Mouse (Mus musculus) bone marrow macrophage, adult 2 months (primary cell): Measurements from ENCODE around the gene Ccdc92b. TPM values are rescaled to one million over a fixed set of nuclear protein-coding genes. Genes with fewer than 3 reads are reported as not detected.

Experiments used
- H3K27ac ChIP-seq: 2 replicates; pipeline ENCODE4 v1.5.1; 2012; ENCODE audit warnings: low read depth, low read length; ENCODE audit not compliant: insufficient read depth
- H3K4me1 ChIP-seq: 2 replicates; pipeline ENCODE4 v1.6.1; 2012; ENCODE audit warnings: low read length; ENCODE audit not compliant: control insufficient read depth, insufficient read depth
- H3K4me3 ChIP-seq: 2 replicates; pipeline ENCODE4 v1.5.1; 2012; ENCODE audit warnings: mild to moderate bottlenecking, low read length, moderate library complexity; ENCODE audit not compliant: insufficient read depth
- CTCF ChIP-seq: IDR thresholded peaks from 2 replicates; pipeline ENCODE4 v1.5.1; 2012; ENCODE audit warnings: low read depth, mild to moderate bottlenecking, low read length, moderate library complexity
- POLR2A ChIP-seq: IDR thresholded peaks from 2 replicates; pipeline ENCODE4 v1.6.1; 2012; ENCODE audit warnings: mild to moderate bottlenecking, low read depth, low read length, borderline replicate concordance
- polyA plus RNA-seq: library from polyadenylated mRNA; stranded (reverse); fragments of >200 nt; gene quantifications from 2 replicates; pipeline ENCODE4 v1.2.4, GENCODE M21; 2012; ENCODE audit not compliant: missing spikeins, insufficient read depth, insufficient read length

The Ccdc92b gene
- polyA plus RNA-seq, 1 experiment: 0.50 TPM

DNA sequence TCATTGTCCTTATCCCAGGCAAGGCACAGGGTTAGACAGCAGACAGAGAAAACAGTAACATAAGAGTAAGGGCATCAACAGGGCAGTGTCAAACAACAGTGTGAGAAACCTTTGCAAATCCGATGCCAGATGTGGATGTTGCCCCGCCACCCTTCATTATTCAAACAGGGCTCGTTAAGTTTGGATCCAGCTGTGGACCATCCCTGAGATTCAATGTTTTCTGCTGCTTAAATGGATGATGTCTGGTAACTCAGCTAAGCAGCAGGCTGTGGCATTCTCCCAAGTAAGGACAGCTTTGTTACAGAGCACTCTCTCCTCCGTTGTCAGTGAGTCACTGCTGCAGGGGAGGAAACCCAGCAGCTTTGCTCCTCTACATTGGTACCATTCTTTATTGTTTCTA, 55.8 kb downstream of the Ccdc92b start:
- Histone ChIP-seq H3K27ac (no peak overlapping the region), H3K4me3 (no peak overlapping the region), H3K4me1 (no peaks in the 10 kb centered on the region)
- TF ChIP-seq POLR2A (no peak), CTCF (no peak)

Other genes starting within 250 kb of the Ccdc92b start
- 0.63 and 0.88 TPM in 2 replicates for gene Rap1gap2, start 8.7 kb upstream of the Ccdc92b start, polyA plus RNA-seq
- gene Cluh, start 29.9 kb downstream of the Ccdc92b start, polyA plus RNA-seq: 13.5 and 14.5 TPM in 2 replicates
- 59.9 and 67.9 TPM in 2 replicates for gene Pafah1b1, start 105.1 kb downstream of the Ccdc92b start, polyA plus RNA-seq
- 8.9 and 9.2 TPM in 2 replicates for gene Mettl16, start 151.2 kb downstream of the Ccdc92b start, polyA plus RNA-seq
- 26.2 and 29.9 TPM in 2 replicates for gene Mnt, start 211.3 kb downstream of the Ccdc92b start, polyA plus RNA-seq